Mouse (Mus musculus): ENCODE data around the gene D930048N14Rik. TPM values are rescaled to one million over a fixed set of nuclear protein-coding genes. Genes with fewer than 3 reads are reported as not detected.

Gene D930048N14Rik
- polyA plus RNA-seq, 1 experiment: 13.2 TPM

- DNase-seq: no peak
- WGBS: 99% methylated on average over 13 of the region's 13 CpGs
Measured at GRCm38 (mm10) chr11:51707080-51707479, 56.3 kb downstream of the D930048N14Rik start.

More at GRCm38 (mm10) chr11:51707080-51707479, 56.3 kb downstream of the D930048N14Rik start:
- Histone ChIP-seq H3K4me3 (replicated peaks; ENCODE audit: extremely low read depth, low read depth, low read length) (no peak overlapping the region), H3K4me1 (ENCODE audit: control insufficient read depth, insufficient read depth, low read length) (no peaks in the 10 kb centered on the region)
- TF ChIP-seq CTCF (IDR thresholded peaks at IDR 0.05; ENCODE audit: insufficient read depth, low read length) (no peak), POLR2A (IDR thresholded peaks at IDR 0.05; ENCODE audit: borderline replicate concordance, extremely low read depth, low read depth, low read length) (no peak)

Other genes with a start within 250 kb of the D930048N14Rik start
- 19.8 and 25.4 TPM in 2 replicates for gene Phykpl, start 66.2 kb upstream of the D930048N14Rik start, polyA plus RNA-seq (2012; rRNA removed)
- 174 and 289 TPM in 2 replicates for gene Hnrnpab, start 44.1 kb upstream of the D930048N14Rik start, polyA plus RNA-seq (2012; rRNA removed)
- 22.6 and 33.3 TPM in 2 replicates for gene Nhp2, start 31.2 kb upstream of the D930048N14Rik start, polyA plus RNA-seq (2012; rRNA removed)
- gene Rmnd5b, start 15.1 kb upstream of the D930048N14Rik start, polyA plus RNA-seq (2012; rRNA removed): 64.9 and 65.8 TPM in 2 replicates
- 43.7 and 45.9 TPM in 2 replicates for gene N4bp3, start 112 bp upstream of the D930048N14Rik start, polyA plus RNA-seq (2012; rRNA removed)
- gene 0610009B22Rik, start 37.9 kb downstream of the D930048N14Rik start, polyA plus RNA-seq (2012; rRNA removed): 6.9 and 8.3 TPM in 2 replicates
- 11.9 and 12.9 TPM in 2 replicates for gene Sec24a, start 112.7 kb downstream of the D930048N14Rik start, polyA plus RNA-seq (2012; rRNA removed)
- gene Sar1b, start 112.7 kb downstream of the D930048N14Rik start, polyA plus RNA-seq (2012; rRNA removed): 13.1 and 24.9 TPM in 2 replicates
- gene Jade2, start 206.7 kb downstream of the D930048N14Rik start, polyA plus RNA-seq (2012; rRNA removed): 23.6 and 33.3 TPM in 2 replicates

All from lung, adult 2 months (tissue).